Mouse (Mus musculus) adrenal gland, postnatal 4 days (tissue): Measurements from ENCODE around the gene Pla2g10. TPM values are rescaled to one million over a fixed set of nuclear protein-coding genes. Genes with fewer than 3 reads are reported as not detected.
A peak's percentile ranks its signal among the peaks of the same experiment; 100 is the strongest.
"Not testable (repeated sequence)": the region's sequence is repeated elsewhere in the genome, so short reads cannot be mapped to it uniquely, and the experiment has no call there.

Experiments
- DNase-seq, 2 experiments: peaks; one replicate each; pipeline ENCODE4 v3.0.0; 2021 to 2022; ENCODE audit warnings: low spot score in 2 of 2, mixed read lengths in 2 of 2
- total RNA-seq, 2 experiments: library from RNA; stranded (reverse); gene quantifications; 2 replicates each; pipeline ENCODE4 v1.2.3; 2021

Gene Pla2g10
- total RNA-seq, 2 experiments from 2014 or later = not detected

DNA sequence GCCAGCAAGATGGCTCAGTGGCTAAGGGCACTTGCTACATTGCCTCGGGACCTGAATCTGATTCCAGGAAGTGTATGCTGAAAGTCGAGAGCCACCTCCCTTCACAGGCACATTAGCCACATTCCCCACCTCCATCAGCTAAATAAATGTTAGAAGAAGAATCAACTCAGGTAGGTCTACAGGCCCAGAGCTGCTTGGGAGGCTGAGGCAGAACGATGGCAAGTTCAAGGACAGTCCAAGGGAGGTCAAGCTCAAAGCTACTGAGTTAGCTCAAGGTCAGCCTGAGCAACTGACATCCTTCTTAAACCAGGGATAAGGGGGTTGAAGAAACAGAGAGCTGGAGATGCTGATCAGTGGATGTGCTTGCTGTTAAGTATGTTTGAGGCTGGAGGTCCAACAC lies 2.0 kb upstream of the Pla2g10 start:
- DNase-seq = no peak

DNA sequence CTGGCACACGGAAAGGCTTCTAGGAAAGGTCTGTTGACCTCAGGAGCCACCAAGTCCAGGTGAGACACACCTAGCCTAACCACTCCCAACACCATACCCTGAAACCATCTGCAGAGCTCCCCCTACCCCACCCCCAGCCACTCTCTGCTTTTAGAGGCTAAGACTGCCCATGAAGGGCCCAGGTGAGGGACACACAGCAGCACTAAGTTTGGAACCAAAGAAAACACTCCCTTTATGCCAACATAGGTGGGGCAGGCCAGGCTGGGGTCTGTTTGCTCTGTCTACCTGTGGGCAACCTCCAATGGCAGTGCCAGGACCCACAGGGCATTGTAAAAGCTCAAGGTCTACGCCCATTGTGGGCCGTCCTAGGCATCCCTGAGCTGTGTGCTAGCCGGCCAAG lies 1.4 kb downstream of the Pla2g10 start:
- no peak for DNase-seq

DNA sequence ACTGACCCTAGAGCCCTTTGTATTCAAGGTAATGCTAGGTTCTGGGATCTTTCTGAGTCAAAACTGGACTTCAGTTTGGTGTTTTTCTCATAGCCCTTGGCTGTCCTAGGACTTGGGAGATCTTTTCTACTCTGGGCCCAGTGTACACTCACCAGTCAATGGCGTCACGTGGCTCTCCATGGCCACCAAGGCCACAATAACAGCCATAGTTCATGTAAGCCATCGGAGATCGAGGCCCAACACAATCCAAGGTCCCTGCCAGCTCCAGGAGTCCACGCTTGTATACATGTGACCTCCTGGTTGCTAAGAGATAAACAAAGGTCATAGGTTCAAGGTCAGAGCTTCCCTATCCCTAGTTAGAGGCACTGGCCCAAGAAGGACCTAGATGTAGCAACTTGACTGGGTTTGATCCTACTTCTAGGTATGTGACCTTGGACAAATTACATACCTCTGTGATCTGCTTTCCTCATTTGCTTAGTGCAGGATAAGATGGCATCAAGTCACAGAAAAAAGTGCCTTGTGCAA lies 2.9 kb downstream of the Pla2g10 start:
- no peak for DNase-seq

DNA sequence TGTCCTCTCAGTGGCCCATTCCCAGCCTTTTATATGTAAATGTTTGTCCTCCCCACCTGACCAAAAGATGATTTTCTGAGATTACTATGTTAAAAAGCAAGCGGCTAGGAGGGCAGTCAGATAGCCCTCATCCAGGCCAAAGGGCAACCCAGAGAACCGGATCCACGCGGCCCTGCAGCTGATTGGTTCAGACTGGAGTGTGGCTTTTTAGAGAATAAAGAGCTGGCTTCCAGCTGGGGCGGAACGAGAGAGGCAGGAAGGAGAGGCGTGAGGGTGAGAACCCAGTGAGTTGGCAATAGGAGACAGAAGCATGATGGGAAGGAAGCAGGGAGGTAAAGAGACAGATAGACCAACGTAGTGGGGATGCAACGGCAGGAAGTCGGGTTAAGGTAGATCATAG lies 7.8 kb downstream of the Pla2g10 start:
- no peak for DNase-seq

DNA sequence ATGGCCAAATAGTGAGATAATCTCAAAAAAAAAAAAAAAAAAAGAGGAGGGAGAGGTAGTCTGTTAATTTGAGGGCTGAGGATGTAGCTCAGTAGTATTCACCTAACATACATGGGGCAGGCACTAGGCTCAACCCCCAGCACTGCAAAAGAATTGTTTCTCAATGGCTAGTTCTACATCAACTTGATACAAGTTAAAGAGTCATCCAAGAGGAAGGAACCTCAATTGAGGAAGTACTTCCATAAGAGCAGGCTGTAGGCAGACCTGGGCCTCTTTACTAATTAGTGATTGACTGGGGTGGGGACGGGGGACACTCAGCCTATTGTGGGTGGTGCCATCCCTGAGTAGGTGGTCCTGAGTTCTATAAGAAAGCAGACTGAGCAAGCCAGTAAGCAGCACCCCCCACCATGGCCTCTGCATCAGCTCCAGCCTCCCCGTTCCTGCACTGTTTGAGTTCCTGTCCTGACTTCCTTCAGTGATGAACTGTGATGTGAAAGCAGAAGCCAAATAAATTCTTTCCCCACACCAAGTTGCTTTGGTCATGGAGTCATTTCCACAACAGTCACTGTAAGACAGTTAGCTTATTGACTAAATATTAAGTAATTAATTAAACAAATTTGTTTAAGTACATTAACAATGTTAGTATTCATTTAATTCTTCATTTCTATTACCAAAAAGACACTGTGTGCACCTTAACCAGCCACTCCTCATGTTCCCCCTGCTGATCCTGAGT lies 13.8 kb downstream of the Pla2g10 start:
- DNase-seq = no peak

DNA sequence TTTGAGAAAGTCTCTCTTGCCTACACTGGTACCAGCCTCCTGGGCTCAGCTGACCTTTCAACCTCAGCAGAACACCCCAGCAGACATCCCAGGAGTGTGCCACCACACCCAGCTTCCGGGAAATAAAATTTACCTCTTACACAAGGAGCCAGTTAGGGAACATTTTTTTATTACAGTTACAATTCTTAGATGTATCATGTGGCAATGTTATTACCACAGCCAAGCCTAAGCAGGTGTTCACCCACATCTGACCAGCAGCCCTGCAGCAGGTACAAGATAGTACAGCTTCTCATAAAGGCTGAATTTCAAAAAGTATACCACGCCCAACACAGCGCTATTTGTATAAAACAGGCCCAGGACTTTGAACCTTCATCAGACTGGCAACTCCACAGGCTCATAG lies 15.9 kb downstream of the Pla2g10 start:
- DNase-seq = no peak

DNA sequence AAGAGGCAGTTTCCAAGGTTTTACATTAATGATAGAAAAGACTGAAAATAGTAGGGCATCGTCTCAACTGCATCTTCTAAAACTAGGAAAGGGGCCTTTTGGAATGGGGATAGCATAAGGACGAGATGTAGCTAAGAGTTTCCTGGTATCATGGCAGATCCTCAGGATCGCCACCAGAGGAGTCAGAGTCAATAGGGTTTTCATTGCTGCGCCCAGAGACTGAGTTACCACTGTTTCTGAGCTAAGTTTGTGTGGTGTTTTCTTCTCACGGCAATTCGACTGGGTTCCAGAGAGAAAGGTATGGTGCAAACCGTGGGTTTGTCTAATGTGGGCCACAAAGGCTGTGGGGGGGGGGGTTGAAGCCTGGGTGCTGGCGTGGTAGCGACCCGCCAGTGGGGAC lies 26.1 kb downstream of the Pla2g10 start:
- no peak for DNase-seq

DNA sequence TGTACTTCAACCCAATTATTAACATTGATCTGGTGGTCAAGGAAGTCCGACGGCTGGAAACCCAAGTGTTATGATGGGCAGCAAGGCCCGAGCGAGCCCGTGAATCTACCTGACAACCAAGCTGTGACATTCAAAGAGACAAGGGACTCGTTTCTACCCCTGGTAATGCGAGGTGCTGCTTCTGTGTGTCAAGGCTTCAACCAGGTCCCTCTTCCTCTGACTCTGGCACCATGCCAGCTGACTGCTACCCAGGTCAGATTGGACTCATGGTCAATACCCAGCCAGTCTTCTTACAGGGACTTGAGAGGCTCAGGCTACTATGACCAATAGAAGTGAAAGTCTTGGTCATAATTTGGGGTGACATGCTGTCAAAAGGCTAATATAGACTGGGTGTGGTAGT lies 28.6 kb downstream of the Pla2g10 start:
- no peak for DNase-seq

DNA sequence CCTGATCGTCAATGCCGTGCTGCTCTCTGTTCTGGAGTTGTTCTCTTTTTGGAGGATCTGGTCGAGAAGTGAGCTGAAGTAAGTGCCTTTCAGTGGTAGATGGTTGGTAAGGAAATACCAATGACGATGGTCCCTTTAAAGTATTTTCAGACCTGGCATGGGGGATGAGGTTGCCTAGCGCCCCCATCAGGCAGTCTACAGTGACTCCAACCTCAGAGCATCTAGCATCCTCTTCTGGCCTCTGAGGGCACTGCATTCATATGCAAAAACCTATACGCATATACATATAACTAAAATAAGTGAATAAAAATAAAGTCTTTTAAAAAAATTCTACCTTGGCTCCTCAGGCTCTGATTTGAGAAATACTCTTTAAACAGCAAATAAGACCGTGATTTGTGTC lies 31.8 kb downstream of the Pla2g10 start:
- DNase-seq = no peak

DNA sequence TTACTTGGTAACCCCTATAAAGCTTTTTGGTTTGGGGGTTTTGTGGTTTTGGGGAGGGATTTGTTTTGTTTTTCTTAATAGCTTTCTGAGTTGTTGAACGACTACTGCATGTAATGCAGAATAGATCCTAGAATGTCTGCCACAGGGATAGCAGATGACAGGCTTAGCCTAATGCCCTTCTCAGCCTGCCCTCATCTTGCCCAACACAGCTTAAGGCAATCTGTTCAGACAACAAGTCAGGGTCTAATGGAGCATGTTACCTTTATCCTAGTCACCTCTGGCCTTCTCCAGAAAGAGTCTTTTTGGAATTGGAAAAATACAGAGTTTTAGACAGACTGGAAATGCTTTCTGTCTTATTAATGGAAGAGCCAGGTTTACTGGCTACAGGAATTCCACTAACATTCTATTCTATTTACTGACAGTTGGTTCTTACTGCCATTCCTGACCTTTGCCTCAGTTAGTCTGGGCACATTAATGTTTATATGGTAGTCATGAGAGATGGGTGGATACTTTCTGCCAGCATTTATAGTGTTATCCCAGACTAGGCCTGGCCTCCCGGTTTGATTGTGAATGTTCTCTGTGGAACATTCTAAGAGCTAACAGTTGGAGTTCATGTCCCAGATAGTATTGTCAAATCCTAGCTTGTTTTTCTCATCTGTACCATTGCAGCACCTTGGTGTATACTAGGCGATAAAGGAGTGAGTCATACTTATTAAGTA lies 52.0 kb downstream of the Pla2g10 start:
- no peak for DNase-seq

DNA sequence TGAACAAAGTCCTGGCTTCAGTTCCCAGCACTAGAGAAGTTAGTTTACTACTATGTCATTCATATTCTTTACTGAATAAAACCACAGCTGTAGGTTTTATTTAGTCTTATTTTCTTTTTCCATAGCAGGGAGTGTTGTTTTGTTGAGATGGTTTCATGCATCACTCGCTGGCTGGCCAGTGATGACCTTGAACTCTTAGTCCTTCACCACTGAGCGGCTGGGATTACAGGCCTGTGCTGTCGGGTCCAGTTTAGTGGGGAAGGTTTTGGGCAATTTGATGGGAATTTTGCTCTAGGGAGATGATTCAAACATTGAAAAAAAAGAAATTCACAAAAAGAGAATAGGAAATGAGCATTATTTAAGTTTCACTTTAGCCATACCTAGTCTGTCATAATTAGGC lies 56.3 kb downstream of the Pla2g10 start:
- no peak for DNase-seq

DNA sequence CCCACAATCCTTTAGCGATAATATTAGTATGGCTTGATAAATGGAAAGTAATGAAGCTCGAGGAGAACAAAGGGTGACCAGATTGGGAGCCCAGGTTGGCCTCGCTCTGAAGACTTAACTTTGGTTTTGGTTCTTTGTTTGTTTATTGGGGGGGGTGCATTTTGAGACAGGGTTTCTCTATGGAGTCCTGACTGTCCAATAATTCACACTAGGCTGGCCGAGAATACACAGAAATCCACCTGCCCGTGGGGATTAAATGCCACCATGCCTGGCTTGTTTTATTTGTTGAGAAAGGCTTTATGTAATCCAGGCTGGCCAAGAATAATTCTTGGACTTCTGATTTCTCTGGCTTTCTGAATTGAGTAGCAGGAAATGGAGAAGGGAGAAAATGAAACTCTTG lies 57.7 kb downstream of the Pla2g10 start:
- no peak for DNase-seq

DNA sequence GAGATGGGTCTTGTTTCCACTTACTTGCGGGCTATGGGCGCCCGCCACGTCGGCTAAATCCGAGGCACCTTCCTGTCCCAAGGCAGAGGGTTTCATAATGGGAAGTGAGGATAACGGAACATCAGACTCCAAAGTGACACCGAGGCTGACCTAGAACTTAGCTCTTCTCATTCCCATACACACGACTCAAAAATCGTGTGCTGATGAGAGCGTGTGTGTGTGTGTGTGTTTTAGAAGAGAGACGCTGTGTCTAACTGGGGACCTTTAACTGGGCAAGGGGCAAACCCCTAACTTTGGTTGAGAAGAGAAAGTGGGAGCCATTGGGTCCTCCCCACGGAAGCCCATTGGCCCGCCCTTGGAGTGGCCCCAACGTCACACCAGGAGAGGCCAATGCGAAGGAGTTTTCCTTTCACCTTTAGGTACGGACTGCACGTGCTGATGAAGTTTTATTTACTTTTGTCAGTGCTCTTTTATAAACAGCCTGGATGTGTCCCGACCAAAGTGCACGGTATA lies 58.3 kb downstream of the Pla2g10 start:
- DNase-seq = peak; percentile 24 to 39

DNA sequence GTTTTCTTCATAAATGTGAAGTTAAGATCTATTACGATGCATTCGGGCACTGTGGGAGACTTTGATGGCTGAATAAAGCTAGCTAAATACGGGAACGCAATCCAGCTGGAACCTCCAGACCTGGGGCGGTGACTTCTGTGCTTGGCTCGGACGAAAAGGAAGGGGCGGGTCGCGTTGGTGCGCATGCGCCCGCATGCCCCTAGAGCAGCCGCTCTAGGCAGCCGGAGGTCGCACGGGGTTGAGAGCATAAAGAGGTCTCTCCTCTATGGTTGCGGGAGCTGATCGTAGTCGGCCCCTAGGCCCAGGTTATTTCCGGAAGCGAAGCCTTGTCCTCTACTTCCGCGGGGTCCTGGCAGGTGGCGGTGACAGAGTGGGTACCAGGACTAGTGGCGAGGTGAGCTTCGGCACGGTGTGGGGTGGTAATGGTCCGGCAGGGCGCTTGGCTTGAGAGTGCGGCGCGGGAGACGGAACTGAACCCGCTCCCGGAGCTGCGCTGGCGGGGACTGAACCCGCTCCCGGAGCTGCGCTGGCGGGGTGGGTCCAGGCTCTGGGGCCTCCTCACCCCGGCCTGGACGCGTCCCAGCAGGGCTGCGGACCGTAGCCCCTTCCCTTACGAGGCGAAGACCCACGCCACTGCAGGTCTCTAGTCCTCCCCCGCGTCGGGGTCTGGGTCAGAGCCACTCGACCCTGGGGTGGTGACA lies 58.9 kb downstream of the Pla2g10 start, which contains the start of the genes Bfar and 3110001I22Rik:
Gene Bfar (plus strand): TSS at position 174 of the 701 bp plus-strand sequence.
Gene 3110001I22Rik (plus strand): TSS at position 245 of the 701 bp plus-strand sequence.
- peak; percentile 66 to 81 for DNase-seq

DNA sequence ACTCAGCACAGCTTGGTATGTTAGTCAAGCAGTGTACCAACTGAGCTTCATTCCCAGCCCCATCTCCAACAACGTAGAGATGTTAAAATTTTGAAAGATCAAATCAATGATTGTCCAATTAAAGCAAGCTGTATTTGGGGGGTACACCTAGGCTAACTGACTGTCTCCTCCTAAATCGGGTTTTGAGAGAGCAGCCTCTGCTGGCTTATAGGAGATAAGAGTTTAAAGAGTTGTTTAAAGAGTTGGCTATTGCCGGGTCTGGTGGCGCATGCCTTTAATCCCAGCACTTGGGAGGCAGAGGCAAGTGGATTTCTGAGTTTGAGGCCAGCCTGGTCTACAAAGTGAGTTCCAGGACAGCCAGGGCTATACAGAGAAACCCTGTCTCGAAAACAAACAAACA lies 59.9 kb downstream of the Pla2g10 start:
- not testable (repeated sequence) for DNase-seq

DNA sequence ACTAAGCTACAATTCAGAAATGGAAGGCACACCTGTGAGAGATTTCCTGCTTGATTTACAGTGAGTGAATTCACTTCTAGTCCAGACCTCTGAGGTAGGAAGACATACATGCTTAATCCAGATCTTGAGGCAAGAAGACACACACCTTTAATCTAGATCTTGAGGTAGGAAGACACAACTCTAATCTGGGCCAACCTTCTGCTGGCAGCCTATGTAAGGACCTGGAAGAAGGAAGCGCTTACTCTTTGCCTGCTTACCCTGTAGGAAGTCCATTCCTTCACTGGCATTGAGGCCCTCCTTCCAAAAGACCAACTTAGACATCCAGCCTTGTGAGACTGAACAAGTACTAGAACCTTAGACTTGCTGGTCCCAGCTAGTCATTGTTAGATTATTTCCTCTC lies 61.5 kb downstream of the Pla2g10 start:
- no peak for DNase-seq

DNA sequence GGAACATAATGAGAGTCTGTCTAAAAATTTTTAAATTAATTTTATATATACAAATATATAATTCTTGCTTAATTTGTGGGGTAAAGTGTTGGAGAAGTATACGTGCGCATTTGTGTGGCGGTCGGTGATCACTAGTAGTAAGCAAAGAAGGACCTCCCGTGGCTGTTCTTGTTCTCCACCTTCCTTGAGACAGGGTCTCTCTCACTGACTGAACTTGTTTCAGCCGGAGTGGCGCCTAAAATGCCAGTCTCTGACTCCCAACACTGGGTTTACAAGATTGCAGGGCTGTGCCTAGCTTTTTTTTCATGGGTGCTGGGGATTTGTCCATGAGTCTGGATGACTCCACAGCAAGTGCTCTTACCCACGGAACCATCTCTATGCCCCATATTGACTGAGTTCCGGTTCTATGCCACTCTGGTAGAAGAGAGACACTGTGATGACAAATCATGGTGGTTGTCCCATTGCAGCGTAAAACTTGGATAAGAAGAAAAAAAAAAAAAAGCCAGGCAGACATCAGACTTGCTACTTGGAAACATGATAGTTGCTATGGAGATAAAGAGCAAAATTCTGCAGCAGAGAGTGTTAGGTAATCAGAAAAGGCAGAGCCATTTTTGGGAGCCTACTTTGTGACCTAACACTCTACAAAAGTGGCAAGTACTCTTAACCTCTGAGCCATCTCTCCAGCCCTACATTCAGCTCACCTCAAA lies 62.2 kb downstream of the Pla2g10 start:
- no peak for DNase-seq

DNA sequence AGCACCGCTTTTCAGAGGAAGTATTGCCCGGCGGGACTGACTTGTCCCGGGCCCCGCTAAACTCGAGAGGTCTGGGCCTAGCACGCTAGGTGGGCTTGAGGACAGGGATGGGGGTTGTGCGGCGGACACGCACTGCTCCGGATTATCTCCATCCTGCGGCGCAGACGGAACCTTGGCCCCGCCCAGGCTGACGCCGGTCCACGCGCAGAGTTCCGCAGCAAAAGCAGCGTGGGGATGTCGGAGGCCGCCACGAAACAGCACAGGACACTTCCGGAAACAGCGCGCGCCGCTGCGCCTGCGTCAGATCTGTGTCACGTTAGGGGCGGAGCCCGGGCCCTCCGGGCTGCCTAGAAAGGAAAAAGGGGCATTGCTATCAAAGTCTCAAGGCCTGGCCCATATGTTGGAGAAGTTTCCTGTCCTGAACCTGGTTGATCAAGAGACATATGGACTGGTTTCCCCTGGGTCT lies 62.9 kb downstream of the Pla2g10 start, which contains the start of gene Parn:
Gene Parn (minus strand): TSS at position 293 of the 466 bp plus-strand sequence.
- DNase-seq = peak; percentile 79 to 81
